Mouse (Mus musculus) kidney, adult 11 months (tissue): ENCODE results near the gene Nkain4.

ENCODE experiments used
- DNase-seq: peaks from one replicate; pipeline ENCODE4 v3.0.0; 2022

Nkain4 gene

DNA sequence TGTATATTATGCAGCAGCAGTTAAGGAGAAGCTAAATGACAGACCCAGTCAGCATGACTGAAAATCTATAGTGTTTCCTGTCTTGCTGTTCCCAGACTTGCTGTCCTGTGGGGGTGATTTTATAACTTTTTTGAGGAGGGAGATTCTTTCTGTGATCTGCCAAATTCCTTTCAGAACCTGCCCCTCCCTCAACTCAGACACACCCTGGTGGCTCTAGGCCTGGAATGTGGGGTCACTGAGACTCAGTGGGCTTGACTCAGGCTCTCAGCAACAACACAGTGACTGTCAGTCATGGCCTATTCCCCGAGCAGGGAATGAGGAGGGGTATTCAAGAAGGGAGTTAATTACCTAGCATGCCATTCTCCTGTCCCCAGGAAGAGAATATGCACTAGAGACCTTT is 4.6 kb downstream of the Nkain4 start:
- DNase-seq: no peak

DNA sequence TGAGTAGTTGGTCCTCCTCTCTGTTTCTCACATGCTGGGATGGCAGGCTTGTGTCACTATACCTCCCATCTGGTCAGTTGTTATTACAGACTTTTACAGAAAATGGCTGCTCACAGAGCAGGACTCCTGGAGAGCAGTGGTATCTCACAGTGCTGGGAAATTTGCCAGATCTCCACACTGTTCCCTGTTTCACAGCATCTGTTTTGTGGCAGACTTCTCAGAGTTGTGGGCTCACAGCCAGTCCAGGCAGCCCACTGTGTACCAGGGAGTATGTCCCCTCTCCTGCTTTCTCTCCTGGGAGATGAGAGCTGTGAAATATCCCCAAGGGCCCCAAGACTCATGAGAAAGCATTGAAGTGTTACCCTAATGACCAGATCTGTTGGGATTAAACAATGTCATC is 12.6 kb downstream of the Nkain4 start:
- no peak for DNase-seq

DNA sequence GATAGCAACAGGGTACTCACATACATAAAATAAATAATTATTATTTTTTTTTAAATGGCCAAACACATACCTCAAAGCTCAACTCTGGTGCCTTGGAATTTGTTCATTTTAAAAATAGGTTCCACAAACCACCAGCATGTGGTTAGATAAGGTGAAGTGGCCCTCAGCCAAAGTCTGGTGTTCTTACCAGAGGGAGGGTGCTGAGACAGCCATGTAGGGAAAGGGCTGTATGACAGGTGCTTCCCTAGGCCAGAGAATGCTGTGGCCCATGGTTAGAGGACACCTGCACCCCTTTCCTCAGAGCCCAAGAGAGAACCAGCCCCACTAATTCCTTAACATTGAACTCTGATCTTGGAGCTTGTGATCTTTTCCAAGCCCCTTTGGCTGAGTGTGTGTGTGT is 14.3 kb downstream of the Nkain4 start:
- no peak for DNase-seq

DNA sequence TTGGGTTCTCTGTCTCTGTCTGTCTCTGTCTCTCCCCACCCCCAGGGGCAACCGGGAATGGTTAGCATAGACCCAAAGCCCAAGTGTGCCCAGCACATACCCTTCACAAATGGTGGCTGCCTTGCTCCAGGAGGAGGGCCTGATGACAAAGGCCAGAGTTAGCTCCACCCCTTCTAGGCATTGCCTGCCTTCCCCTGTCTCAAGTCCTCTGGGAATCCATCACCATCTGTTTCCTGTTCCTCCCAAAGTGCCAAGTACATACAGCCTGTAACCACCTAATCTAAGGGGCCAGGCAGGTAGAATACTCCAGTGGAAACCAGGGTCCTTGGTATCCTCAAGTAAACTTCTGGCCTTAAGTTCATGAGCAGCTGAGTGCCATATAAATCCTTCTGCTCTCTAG is 22.1 kb downstream of the Nkain4 start:
- no peak for DNase-seq

DNA sequence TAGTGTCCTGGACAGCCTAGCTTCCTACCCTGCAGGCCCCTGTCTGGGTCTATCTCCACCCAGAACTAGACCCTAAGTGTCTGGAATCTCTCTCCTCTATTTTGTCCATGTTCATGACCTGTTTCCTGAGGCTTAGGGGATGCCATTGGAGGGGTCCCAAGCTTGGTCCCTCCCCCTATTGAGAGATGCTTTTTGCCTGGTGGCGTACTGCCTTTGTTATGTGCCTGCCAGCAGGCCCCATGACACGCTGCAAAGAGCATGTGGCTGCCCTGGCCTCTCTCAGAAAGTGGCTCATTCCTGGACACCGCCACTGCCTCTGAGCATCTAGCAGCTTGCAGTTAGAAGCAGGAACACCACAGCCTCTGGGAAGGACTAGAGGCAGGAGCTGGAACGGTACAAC is 25.8 kb downstream of the Nkain4 start, which contains the start of gene Birc7:
TSS of gene Birc7 (plus strand) at position 301 of the 400 bp plus-strand sequence.
- no peak for DNase-seq

DNA sequence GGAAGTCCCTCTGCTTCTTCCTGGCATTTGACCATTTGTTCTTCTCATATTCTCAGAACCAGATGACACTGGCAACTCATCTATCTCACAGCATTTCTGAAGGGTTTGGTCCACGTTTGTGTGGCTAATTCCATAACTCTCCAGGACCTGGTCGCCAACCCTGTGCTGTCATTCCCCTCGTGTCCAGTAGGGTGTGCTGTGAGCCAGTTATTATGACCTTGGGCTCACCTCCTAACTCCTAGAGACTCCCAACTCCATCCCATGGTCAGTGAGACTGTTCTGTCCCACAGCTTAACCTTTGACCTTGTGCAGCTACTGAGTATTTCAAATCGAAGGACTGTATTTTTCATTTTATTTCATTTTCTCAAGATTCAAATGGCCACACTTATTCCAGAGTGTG is 29.3 kb downstream of the Nkain4 start:
- DNase-seq: peak; percentile 55

DNA sequence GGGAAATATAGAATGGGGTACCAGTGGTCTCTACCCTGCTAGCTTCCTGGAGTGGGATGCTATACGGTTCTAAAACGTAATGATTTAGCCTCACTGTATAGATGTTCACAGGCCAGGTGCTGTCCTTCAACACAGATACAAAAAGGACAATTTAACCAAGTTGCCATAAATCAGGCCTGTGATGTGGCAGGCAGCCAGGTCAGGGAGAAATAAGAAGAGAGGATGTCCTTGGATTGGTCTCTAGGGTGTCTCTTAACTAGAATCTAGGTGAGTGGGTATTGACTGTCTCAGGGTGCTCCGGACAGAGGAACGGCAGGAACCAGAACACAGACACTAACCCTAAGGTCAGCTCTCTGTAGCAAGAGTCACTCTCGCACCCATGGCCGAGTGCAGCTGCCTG is 31.8 kb downstream of the Nkain4 start:
- no peak for DNase-seq

DNA sequence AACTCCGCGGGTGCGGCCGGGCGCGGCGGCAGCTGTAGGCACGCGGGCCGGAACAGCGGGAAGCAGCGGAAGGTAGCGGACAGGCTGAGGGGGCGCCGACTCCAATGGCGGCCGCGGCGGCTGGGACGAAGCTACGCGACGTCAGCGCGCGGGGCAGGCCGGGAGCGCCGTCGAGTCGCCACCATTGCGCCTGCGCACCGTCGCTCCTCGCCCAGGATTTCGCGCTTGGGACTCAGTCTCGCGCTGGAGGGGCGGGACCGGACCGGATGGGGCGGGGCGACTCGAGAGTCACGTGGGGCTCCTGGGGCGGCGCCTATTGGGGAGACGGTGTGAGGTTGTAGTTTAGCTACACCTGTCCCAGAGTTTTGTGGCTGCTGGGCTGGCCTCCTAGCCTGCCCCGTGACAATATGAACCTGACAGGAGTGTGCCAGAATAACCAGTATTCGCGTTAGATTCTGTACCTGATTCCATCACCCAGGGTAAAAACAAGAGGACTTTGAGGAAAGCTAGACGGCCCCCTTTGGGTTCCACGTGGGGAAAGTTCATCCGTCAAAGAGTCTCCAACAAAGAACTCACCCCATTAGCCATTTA is 33.6 kb downstream of the Nkain4 start, which contains the start of gene Ythdf1:
TSS of gene Ythdf1 (minus strand) at position 140 of the 591 bp plus-strand sequence.
- peak; percentile 97 for DNase-seq

DNA sequence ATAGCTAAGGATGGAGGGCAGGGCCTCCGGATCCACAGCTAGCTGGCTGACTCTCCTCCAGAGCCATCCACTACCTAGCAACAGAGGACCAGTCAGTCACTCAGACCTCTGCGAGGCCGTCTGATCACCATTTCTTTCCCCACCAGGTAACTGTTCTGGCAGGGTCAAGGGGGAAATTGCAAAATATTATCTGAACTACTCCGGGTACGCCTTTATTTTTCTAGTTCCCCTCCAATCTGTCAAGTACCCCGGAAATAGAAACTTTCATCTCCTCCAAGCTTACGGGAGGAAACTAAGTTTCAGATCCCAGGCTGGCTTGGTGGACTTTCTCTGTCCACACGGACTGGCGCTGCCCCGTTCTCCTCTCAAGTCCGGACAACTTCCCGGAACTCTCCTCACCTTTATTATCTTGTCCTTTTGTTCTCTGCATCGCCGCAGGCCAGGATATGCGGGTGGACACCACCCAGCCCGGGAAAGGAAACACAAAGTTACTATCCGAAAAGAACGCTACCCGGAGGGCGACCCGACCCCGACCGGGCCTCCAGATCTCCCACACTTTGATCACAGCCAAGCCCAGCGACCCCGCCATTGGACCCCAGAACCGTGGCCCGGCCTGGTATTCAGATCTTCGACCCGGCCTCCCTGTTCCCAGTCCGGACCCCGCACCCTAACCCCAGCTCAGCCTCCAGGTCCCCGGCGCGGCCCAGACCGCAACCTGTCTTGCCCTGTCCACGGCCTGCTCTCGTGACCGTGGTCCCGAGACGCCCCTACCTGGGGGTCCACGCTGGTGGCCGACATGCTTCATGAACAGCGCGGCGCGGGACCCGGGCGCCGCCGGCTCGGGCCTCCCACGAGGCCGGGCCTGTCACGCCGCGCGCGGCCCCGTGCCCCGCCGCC is 34.3 kb downstream of the Nkain4 start:
- no peak for DNase-seq

DNA sequence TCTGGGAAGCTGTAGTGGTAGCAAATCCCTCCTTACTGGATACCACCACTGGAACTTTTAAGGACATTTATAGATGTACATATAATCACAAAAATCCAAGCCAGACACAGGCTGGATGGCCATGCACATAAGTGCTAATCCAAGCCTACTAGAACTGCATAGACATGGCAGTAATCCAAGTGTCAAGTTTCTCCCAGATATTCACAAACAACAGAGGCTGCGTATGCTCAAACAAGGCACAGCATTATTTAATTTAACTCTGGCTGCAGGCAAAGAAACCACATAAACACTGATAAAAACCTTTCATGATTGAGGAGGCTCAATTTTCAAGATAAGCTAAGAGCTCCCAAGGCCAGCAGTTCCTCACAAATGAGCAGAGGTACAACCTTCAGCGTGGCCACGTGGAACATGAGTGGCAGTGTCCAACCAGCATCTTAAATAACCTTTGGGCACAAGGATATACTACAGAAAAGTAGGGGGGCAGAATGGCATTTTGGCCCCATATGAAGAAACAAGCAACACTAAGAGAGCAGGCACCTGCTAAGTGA is 38.5 kb downstream of the Nkain4 start:
- DNase-seq: no peak

DNA sequence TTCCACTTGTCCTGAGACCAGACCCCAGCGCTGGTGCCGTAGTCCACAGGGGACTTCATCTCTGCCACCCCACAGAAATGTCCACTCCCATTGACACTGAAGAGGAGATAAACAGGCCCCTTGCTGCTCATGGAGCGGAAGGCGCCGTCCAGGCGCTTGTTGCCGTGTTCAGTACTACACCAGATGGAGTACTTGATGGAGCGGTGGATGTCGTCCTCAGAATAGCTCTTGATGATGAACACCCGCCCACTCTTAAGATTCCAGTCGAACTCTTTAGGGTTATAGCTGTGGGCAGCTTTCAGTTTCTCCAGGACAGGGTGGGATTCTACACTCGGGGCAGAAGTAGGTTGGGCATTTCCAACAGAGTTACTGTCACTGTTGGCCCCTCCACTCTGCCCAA is 43.6 kb downstream of the Nkain4 start:
- no peak for DNase-seq

DNA sequence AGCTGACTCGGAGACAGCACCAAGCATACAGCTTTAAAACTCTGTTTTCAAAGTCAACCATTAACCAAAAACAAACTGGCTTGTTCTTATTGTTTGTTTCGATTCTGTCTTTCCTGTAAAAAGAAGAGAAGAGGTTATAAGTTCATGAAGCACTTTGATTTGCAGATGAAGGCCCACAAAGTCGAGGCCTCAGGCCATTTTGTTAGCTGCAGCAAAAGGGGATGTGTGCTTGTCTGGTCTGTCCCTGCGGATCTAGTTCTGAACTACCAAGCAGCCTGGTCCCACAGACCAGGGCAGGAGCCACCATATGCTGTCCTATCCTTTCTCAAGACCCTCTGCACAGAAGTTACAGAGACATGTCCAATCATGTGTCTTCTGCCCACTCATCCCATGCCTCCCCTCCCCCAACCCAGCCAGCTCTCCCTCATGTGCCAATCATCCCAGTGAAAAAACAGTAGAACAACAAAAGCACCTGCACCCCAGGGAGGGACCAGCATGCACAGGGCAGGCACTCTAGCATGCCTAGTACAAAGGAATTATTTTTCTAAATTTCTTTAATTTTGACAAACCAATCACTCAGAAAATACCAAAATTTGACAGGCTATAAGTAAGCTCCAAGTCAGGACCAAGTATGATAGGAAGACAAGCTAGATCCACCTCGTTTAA is 48.8 kb downstream of the Nkain4 start:
- no peak for DNase-seq

DNA sequence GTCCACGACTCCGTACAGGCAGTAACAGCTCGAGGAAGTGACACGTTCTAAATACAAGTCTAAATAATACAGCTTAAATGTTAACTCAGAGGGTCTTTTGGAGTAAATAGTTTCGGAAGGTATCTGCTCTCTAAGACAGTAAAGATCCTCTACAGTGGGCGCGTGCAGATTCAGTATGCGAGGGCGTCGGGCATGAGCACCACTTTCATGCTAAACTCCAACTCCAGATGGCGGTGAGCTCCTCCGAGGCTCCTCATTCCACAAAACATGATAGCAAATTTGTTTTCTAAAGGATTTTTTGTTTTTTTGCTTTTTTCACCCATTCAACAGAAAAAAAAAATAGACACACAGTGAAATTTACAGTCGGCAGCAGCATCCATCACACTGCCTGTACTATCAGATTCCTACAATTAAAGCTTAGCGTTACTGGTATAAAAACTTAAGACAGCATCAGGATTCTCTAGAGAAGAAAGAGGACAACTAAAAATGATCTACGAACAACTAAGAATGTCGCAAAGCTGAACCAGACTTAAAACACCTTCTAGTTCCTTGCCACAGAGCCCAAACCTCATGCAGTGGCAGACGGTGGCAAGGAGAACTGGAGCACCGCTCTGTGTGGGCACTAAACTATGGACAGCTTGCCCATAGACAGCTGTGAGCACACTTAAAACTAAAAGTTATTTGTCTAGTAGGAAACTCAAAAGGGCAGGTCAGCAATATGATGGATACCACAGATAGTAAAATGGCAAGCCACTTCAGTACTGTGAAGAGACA is 49.9 kb downstream of the Nkain4 start:
- no peak for DNase-seq

DNA sequence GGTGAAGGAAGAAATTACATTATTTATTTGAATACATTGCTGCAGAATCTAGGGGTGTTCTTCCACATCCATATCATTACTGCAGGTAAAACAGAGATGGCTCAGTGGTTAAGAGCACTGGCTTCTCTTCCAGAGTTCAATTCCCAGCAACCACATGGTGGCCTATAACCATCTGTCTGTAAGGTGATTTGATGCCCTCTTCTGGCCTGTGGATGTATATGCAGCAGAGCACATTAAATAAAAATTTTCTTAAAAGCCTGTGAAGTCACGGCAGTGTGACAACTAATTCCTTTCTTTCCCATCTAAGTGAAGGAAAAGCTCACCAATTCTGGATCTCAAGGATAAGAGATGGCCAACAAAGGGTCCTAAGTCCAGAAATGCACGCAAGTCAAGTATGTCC is 52.4 kb downstream of the Nkain4 start:
- no peak for DNase-seq

DNA sequence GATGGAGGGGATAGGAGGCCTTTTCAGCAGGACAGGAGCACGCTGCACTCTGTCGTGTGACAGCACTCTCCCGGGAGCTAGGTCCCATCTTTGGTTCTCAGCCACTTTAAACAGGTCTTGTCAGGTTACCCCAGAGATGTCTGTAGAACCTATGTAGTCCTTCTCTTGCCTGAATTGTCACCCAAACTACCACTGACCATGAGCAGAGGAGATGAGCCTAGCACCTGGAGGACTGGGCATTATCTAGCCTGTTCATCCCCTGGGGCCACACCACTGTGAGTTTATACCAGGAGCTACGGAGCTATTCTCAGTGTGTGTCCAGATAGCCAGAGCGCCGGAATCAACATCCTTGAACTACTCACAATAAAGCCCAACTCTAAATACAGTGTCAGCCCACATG is 56.6 kb downstream of the Nkain4 start:
- DNase-seq: no peak

DNA sequence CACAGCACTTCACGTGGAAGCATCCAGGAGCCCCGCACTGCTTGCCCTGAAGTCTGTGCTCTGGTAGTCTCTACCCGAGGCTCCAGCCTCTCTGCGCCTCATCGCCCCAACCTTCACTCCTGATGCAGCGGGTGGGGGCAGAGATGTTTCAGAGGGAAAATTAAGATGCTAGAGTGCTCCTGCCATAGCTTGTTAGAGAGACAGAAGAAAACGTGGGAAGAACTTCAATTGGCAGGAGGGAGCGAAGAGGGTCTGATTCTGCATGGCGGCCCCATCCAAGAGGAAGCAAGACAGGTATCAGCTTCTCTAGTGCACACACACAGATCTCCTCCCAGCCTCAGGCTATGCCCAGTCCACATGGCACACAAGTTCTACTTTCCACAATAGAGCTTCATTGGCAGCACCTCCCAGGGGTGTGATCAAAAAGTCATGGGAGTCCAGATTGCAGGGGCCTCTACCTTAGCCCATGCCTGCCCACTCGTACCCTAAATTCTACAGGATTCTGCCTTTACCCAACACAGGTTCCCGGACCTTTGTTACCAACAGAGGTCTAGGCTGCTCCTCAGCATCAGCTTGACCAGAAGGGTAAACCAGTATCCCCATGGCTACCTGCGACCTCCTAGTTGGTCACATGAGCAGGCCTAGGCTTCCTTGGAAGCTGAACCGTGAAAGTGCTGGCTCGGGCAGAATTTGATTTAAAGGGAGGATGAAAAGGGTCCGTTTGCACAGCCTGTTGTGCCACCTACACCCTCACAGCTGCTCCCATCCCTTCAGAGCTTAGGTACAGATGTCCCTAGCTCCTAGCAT is 57.5 kb downstream of the Nkain4 start:
- DNase-seq: no peak

DNA sequence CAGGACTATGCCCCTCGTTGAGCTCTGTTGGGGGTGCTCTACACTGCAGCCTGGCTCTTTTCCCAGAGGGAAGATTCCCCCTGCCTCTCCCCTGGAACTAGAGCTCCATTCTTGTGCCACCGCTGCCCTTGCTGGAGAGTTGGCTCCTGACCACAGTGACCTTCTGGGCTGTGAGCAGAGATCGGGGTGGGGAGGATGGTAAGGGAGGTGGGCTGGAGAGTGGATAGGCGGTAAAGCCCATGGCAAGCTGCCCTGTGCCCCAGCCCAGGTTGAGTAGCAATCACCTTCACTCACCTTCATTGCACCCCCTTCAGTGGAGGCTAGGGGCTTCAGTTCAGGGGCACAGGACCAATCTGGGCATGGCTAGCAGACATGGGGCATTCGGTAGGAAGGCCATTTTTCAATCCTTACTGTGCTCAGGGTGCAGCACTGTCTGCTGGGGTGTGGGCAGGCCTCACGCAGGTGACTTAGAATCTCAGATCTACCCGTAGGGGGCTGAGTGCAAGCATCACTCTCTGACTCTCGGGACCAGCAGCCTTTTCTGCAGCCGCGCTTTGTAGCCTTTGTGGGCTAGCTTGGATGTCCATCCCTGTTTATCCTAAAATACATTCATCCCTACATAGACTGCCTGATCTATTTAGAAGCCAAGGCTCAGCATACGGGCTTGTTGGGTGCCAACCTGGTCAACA is 58.5 kb downstream of the Nkain4 start:
- DNase-seq: no peak

DNA sequence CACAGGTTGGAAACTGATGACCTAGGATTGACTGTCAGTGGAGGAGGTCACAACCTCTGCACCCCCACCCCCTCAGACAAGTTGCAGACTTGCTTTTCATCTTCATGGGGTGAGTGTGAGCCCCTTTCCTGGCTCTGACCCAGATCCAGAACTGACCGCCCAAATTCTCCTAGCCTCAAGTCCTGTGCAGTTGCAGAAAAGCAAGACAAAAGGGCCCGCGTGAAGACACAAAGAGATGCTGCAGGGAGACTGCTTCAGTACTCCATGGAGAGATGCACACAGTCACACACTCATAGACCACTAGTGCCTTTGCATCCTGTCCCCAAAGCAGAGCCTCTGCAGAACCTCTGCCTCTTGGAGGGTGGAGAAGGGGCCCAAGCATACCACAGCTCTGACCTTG is 59.2 kb downstream of the Nkain4 start:
- no peak for DNase-seq

DNA sequence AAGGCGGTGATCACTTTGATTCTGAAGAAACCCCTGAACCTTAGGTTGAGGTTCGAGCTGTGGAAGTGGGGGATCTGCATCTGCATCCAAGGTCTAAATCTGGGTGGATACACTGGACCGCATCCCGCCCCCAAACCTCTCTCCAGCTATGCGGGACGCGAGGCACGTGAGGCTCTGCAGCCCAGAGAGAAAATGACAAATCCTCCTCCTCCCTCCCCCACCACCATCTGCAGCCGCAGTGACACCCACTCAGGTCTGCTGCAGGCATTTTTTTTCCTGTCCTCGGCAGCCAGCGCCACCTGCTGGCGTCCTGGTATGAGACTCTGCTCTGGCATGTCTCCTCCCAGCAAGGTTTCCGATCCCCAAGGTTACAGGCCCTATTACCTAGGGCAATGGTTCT is 59.8 kb downstream of the Nkain4 start:
- DNase-seq: peak; percentile 24

DNA sequence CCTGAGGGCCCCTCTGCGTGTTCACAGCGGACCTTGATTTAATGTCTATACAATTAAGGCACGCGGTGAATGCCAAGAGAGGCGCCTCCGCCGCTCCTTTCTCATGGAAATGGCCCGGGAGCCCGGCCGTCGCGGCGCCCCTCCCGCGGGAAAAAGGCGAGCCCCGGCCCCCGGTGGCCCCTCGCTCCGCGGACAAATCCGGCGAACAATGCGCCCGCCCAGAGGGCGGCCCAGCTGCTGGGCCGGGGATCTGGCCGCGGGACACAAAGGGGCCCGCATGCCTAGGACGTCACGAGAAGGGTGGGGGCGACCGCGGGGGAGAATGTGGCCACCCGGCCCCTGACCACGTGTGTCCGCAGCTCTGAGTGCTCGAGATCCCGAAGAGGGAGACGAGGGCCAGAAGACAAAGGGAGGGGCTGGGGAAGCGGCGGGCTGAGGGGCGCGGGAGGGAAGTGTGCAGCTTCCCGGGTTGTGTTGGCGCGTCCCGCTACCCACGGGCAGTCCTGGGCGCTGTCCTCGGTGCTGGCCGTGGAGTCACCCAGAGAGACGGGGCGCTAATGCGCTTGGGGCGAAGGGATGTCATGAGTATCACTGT is 60.4 kb downstream of the Nkain4 start:
- no peak for DNase-seq

DNA sequence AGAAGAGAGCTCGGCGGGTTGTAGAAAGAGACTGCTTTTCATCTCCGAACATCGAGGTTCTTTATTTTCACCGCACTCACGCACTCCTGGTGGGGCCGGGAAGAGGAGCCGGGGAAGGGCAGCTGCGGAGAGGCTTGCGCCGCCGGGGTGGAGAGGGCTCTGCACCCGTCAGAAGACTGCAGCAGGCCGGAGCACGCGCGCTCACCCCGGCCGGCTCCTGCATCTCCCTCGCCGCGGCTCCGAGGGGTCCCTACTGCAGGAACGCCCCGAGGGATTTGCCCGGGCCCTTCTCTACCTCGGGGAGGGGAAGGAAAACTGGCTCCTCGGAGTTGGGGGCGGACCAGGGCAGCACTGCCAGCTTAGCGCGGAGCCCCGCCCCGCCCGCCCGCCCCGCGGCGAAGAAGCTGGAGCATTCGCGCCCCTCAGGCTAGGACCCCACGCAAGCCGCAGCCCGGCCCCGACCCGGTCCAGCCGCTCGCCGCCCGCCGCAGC is 60.9 kb downstream of the Nkain4 start:
- no peak for DNase-seq
